Mouse (Mus musculus) gastrocnemius, postnatal 36 days (tissue): ENCODE measurements at regions not wholly inside any gene's neighbourhood (a gene's known extent, or its start where the extent isn't known, plus 50 kb on each side); places are given as distances from the start of the nearest gene placed in this dataset.

Experiments
- DNase-seq, 2 experiments: peaks; one replicate each; pipeline ENCODE4 v3.0.0; 2022
- intact Hi-C: fragments of 180-260 bp; cut with DNase I; formaldehyde crosslinking; loops from one replicate; pipeline ENCODE4 v1.15.1; 2025

GRCm38 (mm10) chr9:30775161-30775560 lies 147.1 kb downstream of the Adamts15 start:
- intact Hi-C loops: no loop called here
- DNase-seq: no peak

- intact Hi-C loops: no loop called here
Observed at GRCm38 (mm10) chr9:30772456-30772855, 149.8 kb downstream of the Adamts15 start.

GRCm38 (mm10) chr9:30770436-30771173 lies 151.6 kb downstream of the Adamts15 start:
- no peak for DNase-seq

More at GRCm38 (mm10) chr9:30772456-30772855, 149.8 kb downstream of the Adamts15 start:
- DNase-seq: no peak

GRCm38 (mm10) chr9:30769435-30769729 lies 152.9 kb downstream of the Adamts15 start:
- DNase-seq: no peak
- intact Hi-C loops: no loop called here

More at GRCm38 (mm10) chr9:30770436-30771173, 151.6 kb downstream of the Adamts15 start:
- intact Hi-C loops: no loop called here

DNA sequence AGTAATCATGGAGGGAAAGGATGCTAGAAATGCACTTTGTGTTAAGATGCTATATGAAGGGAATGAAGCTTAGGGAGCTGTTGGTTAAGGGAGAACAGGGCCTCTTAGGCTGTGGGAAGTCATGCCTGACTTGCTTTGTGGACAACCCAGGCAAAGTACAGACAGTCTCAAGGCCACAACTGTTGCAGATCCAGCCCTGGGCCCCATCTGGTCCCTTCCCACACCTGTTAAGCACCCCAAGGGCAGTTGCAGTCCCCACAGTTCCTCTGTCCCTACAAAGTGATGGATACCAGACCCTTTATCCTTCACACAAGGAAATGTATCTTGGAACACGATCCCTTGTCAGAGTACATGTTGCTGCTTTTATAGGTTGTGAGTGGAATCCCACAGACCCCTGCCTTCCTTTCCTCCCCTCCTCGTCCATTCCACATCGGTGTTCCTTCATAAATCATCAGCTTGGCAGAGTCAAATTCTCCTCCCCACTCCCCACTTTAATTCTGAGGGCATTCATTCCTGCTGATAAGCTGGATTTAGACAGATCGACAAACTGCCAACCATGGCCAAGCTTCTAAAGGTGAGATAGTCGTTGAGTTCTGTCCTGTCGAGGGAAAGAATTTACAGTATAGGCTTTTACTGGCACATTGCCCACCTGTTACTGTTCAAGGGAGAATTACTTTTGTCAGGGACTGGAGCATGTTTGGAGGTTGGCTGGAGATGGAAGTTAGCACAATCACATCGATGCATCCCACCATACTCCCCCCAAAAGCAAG lies 153.4 kb downstream of the Adamts15 start:
- no peak for DNase-seq
- intact Hi-C loops: no loop called here

GRCm38 (mm10) chr9:30766701-30767100 lies 155.6 kb downstream of the Adamts15 start:
- intact Hi-C loops: no loop called here
- DNase-seq: no peak

- intact Hi-C loops: no loop called here
- DNase-seq: no peak
Observed at GRCm38 (mm10) chr9:30766171-30766570, 156.1 kb downstream of the Adamts15 start.

DNA sequence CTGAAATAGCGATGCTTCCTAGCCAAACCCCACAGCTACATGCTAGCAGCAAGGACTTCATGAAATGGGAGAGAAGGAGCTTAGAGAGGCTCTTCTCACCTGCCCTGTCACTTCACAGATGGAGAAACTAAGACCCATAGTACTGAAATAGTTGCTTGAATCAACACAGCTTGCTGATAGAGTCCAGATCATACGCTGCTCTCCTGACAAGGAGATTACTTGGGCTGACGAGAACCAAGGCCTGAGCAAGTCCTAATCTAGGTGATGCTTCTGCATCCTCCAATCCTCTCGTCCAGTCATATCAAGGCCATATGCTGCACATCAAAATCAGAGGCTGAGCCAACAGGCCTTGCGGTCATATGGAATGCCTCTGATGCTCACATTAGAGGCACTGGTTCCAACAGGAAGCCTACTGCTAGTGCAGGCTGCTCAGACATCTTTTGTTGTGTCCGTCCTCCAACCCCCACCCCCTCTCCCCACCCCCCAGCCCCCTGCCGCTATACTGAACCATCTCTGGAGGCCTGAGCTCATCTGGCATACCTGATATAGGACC lies 157.2 kb downstream of the Adamts15 start:
- DNase-seq: no peak
- intact Hi-C loops: no loop called here

DNA sequence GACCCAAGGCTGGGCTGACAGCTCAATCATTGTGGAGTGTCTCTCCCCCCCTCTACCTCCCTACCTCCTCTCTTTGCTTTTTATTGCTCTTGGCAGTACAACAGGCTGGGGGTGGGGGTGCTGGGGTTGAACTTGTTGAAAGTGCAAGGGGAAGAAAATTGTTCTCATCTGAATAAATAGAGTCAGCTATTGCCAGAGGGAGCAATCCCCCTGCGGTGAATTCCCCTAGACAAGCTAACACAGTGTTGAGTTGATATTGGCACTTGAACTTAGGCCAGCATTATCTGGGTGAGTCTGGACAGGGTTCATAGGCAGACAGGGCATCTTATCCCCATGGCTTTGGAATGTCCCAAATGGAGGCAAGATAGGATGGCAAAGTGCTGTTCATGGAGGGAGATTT lies 159.3 kb downstream of the Adamts15 start:
- intact Hi-C loops: no loop called here
- DNase-seq: no peak

GRCm38 (mm10) chr9:30758121-30758520 lies 164.1 kb downstream of the Adamts15 start:
- DNase-seq: no peak
- intact Hi-C loops: no loop called here

DNA sequence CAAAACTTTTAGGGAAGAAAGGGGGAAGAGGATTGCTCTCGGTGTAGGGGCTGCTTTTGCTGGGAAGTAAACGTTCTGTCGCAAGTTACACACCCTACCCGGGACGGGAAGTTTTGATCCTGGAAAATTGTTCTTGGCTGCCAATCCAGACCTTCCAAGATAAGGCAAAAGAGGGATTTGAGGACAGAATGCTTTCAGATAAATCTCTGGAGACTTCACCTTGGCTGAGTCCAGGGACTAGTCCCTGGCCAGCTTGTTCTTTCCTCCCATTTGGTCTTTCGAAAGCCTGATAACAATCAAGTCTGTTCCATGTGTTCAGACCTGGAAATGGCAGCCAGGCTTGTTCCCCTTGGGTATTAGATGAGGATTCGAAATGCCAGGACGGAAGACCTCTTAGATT lies 164.8 kb downstream of the Adamts15 start:
- intact Hi-C loops: no loop called here

DNA sequence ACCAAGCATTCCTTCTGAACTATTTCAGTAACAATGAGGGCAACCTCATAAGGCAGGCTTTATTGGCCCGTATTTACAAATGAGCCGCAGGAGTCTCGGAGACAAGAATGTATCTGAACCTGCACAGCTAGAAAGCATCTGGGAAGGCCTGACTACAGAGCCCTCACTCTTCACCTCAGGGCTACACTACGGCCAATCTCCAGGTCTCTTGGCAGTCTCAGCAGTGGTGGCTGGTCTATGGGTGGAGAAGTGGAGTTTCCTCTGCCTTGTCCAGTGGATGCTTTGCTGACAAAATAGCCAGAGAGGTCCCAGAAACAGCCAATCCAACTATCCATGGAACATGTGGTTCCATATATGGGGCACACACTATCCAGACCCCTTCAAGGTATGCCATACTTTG lies 165.5 kb downstream of the Adamts15 start:
- no peak for DNase-seq
- intact Hi-C loops: no loop called here

More for the DNA sequence above, 164.8 kb downstream of the Adamts15 start:
- DNase-seq: no peak

DNA sequence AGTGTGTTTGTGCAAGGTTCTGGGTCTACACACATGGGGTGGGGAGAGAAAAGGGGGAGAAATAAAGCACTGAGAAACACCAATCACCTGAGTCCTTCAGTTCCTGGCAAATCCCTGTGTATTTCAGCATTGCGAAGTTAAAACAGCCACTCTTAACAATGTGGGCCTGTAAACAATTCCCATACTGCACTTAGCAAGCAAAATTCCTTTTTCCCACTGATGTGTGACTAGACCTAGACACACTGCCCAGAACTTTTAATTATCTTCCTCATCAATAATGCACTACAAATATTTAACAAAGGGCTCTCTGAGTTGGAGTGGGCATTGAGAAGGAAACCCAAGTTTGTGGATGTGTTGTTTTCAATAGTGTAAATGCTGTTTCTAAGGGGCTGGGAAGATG lies 166.7 kb downstream of the Adamts15 start:
- no peak for DNase-seq
- intact Hi-C loops: no loop called here

DNA sequence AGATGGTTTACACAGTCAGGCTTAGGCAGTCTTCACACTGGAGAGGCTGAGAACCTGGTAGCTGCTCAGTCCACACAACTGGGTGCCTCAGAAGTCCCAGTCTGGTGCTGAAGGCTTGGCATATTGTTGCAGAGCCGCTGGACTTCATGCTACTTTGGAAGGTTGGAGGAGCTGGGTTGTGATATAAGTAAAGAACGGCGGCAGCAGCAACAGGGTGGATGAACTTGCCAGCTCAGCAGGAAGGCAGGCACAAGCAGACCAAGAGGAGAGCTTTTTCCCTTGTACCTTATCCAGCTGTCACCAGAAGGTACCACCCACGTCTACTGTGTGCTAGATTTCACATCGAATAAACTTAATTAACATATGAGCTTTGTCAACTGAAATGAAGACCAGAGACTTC lies 167.4 kb downstream of the Adamts15 start:
- no peak for DNase-seq
- intact Hi-C loops: no loop called here

DNA sequence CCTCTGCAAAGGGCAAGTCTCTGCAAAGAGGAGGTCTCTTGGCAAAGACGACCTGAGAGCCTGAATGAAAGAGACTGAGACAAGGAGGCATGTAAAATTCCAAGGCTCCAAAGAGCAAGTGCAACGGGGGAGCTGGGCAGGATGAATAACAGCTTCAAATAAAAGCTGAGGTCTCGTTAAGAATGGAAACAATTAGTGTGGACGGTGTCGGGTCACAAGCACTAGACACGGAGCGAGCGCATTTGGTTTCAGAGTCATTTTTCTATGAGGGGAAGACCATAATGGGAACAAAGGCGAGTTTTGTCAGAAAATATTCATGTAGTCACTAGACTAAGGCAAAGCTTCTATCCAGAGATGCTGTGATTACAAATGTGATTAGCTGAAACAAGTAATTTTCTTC lies 178.8 kb downstream of the Adamts15 start:
- DNase-seq: no peak
- intact Hi-C loops: no loop called here

GRCm38 (mm10) chr9:30742471-30743098 lies 179.7 kb downstream of the Adamts15 start:
- intact Hi-C loops: no loop called here
- DNase-seq: no peak

DNA sequence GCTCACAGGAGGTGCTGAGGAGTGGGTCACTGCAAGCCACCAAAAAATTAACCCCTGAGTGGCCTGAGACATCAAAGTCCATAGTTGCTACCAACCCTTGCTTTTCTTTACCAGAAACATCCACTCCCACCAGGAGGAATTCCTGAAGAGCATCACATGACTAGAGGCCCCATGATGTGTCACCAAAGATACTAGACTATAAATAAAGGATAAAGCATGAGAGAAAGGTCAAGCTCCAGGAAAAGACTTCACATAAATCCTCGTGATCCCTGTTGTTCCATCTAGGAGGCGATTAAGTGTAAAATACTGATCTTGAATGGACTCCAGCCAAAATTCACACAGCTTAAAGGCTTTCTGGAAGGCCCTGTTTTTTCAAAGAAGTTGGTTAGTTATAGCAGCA lies 190.6 kb downstream of the Adamts15 start:
- intact Hi-C loops: loop anchor here (10.0 kb wide), 1 partner anchor 203 kb away; no protein-coding TSS in a partner anchor
- DNase-seq: no peak

GRCm38 (mm10) chr9:30723364-30724070 lies 198.7 kb downstream of the Adamts15 start:
- DNase-seq: no peak
- intact Hi-C loops: no loop called here

GRCm38 (mm10) chr9:30721861-30722260 lies 200.4 kb downstream of the Adamts15 start:
- intact Hi-C loops: no loop called here
- DNase-seq: no peak

- intact Hi-C loops: no loop called here
- no peak for DNase-seq
Observed at GRCm38 (mm10) chr9:30716421-30717170, 205.7 kb downstream of the Adamts15 start.
